Mouse (Mus musculus) Patski (cell line): Measurements from ENCODE around the gene Ugt1a6b. TPM values are rescaled to one million over a fixed set of nuclear protein-coding genes. Genes with fewer than 3 reads are reported as not detected.
"Not testable (repeated sequence)": the region's sequence is repeated elsewhere in the genome, so short reads cannot be mapped to it uniquely, and the experiment has no call there.

Experiments
- ATAC-seq: fragments of 100-300 bp; one replicate; pipeline ENCODE4 v1.8.0; 2021
- CTCF ChIA-PET: fragments of 350-600 bp; sonication (Branson Sonifier 250); formaldehyde crosslinking; loops from one replicate; lab custom pipeline; 2022; ENCODE audit warnings: inconsistent platforms; lab: Charles Lee
- POLR2A ChIA-PET: fragments of 350-600 bp; sonication (Branson Sonifier 250); formaldehyde crosslinking; loops from one replicate; lab custom pipeline; 2022; ENCODE audit warnings: antibody characterized with exemption, inconsistent platforms; lab: Charles Lee
- DNase-seq: peaks from one replicate; pipeline ENCODE4 v3.0.0-alpha.2; 2011; ENCODE audit warnings: low read depth, low spot score
- H3K27me3 ChIP-seq: fragments of 371-371 bp; one replicate; pipeline ENCODE4 v1.5.1; 2021
- CTCF ChIP-seq: fragments of 100-300 bp; IDR thresholded peaks from one replicate; pipeline ENCODE4 v1.5.1; 2021
- in situ Hi-C: fragments of 300-500 bp; cut with MboI; formaldehyde crosslinking; loops from 3 replicates; pipeline ENCODE4 v1.11.1; 2018; ENCODE audit warnings: low pct_unique_long_range_greater_than_20kb, mixed read lengths
- polyA plus RNA-seq: library from polyadenylated mRNA; unstranded; gene quantifications from one replicate; pipeline ENCODE4 v1.2.3, GENCODE M21; 2021

The Ugt1a6b gene
- polyA plus RNA-seq, 1 experiment from 2014 or later = 4.2 TPM

DNA sequence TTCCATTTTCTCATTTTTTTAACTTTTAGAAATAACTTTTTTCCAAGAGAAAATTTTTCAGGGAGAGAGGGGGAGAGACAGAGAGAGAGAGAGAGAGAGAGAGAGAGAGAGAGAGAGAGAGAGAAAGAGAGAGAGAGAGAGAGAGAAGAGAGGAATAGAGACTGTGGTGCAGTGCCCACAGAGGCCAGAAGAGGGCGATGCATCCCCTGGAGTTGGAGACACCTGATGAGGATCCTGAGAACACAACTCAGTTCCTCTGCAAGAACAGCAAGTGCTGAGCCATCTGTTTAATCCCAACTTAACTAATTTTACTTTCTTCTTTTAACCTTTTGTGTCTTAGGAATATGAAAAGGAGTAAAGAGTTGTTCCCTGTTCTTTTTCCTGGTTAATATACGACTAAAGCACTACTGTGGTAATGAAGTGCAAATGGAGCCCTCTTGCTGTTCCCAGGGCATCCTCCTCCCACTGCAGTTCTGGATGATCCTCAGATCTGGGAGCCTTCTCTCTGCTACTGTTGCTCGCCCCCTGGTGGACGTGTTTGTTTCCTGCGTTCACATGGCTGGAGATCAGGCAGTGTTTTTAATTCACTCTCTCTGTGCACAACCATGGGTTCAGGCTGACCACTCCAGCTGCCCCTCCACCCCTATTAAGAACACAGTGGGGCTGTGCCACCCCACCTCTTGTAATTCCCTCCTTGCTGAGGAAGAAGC, 41.1 kb downstream of the Ugt1a6b start:
- POLR2A ChIA-PET = interaction anchor here (0.6 kb wide), 1 partner anchor 25 kb away, joined by 4 read pairs; no protein-coding TSS in a partner anchor
- ATAC-seq = peak; percentile 55
- H3K27me3 ChIP-seq, in situ Hi-C loops, DNase-seq: not testable (repeated sequence)
- TF ChIP-seq CTCF = peak; percentile 64
- CTCF ChIA-PET = interaction anchor here (0.8 to 1.9 kb wide), 2 partner anchors 11 to 139 kb away, joined by 3 to 5 read pairs; no protein-coding TSS in a partner anchor

DNA sequence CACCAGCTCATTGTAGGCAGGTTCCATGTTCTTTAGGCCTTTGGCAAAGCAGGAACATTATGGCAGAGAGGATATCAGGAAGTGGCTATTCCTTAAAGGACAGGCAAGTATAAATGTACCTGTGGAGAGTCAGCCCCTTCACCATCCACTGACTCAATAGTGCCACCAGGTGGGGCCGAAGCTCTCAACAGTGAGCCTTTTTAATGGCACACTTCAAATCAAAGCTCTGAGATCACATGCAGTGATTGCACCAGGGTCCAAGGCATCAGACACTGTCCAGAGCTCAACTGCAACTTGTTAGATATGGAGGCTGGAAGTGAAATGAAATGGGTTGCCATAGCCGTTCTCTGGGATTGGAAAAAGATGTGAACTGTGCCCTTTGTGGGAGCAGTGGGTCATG, 42.2 kb downstream of the Ugt1a6b start:
- CTCF ChIA-PET, H3K27me3 ChIP-seq, in situ Hi-C loops, POLR2A ChIA-PET, DNase-seq, ATAC-seq: not testable (repeated sequence)
- TF ChIP-seq CTCF = peak; percentile 48

DNA sequence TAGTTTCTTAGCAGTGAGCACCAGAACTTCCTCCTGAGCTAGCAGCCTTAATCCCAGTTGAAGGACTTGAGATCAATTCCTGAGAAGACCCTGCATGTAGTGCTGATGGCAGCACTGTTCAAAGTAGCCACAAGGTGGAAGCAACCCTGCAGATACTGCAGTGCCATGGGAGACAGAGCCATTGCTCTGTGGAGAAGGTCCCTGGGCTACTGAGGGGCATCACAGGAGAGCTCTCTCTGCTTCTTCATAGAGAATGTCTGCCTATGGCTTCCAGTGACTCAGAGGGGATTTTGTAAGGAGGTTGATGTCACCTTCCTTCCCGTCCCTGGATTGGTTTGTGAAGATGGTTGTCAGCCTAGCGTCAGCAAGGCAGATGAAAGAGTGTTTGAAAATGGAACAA, 47.1 kb downstream of the Ugt1a6b start:
- CTCF ChIA-PET = interaction anchor here (1.8 to 2.4 kb wide), 2 partner anchors 128 to 138 kb away, joined by 4 to 9 read pairs; partner anchors contain the start of genes Hjurp and Trpm8
- POLR2A ChIA-PET, DNase-seq, H3K27me3 ChIP-seq, ATAC-seq: not testable (repeated sequence)
- peak; percentile 55 for TF ChIP-seq CTCF
- in situ Hi-C loops = loop anchor here (5.0 kb wide), 1 partner anchor 127 kb away; the partner anchor contains the start of genes Hjurp and Trpm8

DNA sequence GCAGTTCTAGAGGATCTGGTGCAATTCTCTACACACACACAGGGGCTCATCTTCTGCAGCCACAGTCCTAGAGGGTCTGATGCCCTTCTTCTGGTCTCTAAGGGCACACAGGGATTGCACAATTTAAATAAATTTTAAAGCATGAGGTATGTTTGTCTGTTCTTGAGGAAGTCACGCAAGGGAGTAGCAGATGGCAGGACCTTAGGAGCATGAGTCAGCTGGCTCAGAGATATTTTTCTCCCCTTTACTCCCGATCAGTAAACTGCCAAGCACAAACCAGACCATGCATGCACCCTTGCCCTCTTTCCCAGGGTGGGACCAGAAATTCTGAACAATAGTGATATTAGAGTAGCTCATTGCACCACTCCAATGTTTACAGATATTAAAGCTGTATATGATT, 55.4 kb downstream of the Ugt1a6b start:
- POLR2A ChIA-PET = no interaction called here
- ATAC-seq (no peak), DNase-seq (no peak)
- CTCF ChIA-PET = no interaction called here
- no peak for TF ChIP-seq CTCF
- no peaks in the 10 kb centered on the region for H3K27me3 ChIP-seq
- in situ Hi-C loops = no loop called here

DNA sequence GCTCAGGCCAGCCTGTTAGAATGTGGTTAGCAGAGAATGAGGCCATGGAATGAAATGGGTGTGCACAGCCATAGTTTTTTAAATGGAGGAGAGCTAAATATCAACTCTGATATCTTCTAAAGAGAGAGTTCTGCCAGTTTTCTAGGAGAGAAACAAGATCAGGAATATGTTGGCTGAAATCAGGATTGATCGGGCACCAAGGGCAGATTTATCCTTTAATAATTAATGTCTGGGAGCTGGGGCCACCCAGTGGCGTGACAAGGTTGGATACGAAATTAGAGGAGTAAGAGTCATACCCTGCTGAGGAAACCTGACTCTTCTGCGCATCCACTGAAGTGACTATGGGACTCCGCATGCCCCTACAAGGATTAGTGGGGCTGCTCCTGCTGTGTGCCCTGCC, 62.7 kb downstream of the Ugt1a6b start, which contains the start of gene Ugt1a5:
TSS of gene Ugt1a5 (plus strand) at position 302 of the 400 bp plus-strand sequence.
- ChIA-PET POLR2A (no interaction called here), CTCF (no interaction called here)
- no peak for TF ChIP-seq CTCF
- DNase-seq (no peak), ATAC-seq (no peak)
- no peaks in the 10 kb centered on the region for H3K27me3 ChIP-seq
- in situ Hi-C loops = no loop called here

DNA sequence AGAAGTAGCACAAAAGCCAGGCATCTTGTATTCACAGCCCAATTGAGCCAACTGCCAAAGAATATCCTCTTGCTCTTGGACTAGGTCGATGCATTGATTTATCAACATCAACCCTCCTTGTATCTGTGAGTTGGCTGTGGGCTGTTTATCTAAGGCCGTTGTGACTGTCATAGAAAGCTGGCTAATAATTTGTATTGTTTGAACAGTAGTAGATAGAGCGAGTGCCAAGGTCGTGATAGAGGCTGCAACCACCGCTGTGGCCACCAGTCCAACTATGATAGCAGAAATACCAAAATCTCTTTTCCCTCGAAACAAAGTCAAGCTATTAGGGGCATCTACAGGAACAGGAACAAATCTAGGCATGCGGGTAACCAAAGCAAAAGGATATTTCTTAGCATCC, 69.1 kb downstream of the Ugt1a6b start:
- POLR2A ChIA-PET, in situ Hi-C loops, ATAC-seq, H3K27me3 ChIP-seq, CTCF ChIA-PET, DNase-seq: not testable (repeated sequence)

DNA sequence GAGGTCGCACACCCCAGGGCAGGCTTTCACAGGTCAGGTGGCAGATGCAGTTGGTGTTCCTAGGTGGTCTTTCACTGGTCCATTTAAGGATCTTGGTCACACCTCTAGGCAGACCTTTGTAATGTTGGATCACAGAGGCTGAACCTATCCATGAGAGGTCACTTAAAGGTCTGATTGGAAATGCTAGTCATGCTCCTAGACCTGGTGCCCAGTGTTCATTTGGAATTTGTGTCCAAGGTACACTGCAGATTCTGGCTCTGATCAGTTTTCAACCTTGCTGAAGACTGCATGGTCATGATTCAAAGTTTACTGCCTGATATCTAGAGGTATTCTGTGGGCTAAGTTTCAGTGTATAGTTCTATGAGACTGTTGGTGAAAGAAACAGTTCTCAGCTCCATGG, 76.6 kb downstream of the Ugt1a6b start:
- ChIA-PET POLR2A (no interaction called here), CTCF (no interaction called here)
- H3K27me3 ChIP-seq = peaks cover 4% of the 10 kb centered on the region
- in situ Hi-C loops = no loop called here
- TF ChIP-seq CTCF = no peak
- DNase-seq (no peak), ATAC-seq (no peak)

DNA sequence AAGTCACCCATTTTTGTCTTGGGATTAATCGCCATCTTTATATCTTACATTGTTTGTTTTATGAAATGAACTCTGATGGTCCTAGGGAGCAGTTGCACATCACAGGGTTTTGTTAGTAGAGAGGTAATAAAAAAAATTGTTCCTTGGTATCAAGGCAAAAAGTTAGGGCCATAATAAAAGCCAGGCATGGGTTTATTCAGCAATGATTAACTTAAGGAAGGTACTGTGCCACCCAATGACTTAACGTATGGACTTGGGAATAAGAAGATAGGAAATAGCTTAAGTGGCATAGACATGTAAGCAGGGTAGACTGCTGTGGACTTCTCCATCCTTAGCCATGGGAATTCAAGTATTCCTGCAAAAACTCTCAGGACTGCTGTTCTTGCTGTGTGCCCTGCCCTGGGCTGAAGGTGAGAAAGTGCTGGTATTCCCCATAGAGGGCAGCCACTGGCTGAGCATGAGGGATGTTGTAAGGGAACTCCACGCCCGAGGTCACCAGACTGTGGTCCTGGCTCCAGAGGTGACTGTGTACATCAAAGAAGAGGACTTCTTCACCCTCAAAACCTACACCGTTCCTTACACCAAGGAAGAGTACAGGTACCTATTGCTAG, 83.4 kb downstream of the Ugt1a6b start:
- DNase-seq = no peak
- TF ChIP-seq CTCF = no peak
- CTCF ChIA-PET = no interaction called here
- in situ Hi-C loops = no loop called here
- peaks cover 4% of the 10 kb centered on the region for H3K27me3 ChIP-seq
- ATAC-seq = no peak
- POLR2A ChIA-PET = no interaction called here

DNA sequence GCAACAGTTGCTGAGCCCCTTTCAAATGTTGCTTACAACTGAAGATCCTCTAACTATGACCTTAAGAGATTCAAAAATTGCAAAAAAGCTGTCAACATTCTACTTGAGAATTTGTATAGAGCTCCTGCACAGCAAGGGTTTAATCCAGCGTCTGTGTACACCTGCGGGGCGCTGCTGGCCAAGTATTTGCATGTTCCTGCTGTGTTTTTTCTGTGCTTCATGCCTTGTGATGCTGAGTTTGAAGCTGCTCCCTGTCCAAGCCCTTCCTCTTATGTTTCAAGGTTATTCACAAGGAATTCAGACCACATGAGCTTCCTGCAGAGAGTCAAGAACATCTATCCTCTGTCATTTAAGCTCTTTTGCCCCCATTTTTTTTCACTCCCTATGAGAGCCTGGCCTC, 89.1 kb downstream of the Ugt1a6b start:
- no peak for ATAC-seq
- ChIA-PET POLR2A (no interaction called here), CTCF (interaction anchor here (1.0 kb wide), 1 partner anchor 14 kb away, joined by 3 read pairs; no protein-coding TSS in a partner anchor)
- H3K27me3 ChIP-seq = no peaks in the 10 kb centered on the region
- in situ Hi-C loops = no loop called here
- TF ChIP-seq CTCF = no peak
- DNase-seq = no peak

DNA sequence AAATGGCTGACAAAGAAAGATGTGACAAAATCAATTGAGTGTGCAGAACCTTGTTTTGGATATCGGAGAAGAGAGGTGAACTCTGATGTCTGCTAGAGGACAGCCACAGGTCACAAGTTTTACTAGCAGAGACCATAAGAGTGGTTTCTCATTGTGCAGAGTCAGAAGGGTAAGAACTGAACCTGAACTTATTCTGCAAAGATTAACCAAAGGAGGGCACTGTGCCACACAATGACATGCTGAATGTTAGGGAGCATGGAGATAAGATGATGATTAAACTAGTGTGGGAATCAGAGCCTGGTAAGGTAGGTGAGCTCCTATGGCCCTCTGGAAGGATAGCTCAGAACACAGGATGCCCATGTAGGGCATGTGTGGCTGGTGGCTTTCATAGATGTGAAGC, 92.6 kb downstream of the Ugt1a6b start:
- in situ Hi-C loops = no loop called here
- POLR2A ChIA-PET = no interaction called here
- ATAC-seq (peak; percentile 54), DNase-seq (peak; percentile 39)
- TF ChIP-seq CTCF = no peak
- no peaks in the 10 kb centered on the region for H3K27me3 ChIP-seq
- CTCF ChIA-PET = interaction anchor here (1.0 kb wide), 1 partner anchor 26 kb away, joined by 3 read pairs; no protein-coding TSS in a partner anchor

DNA sequence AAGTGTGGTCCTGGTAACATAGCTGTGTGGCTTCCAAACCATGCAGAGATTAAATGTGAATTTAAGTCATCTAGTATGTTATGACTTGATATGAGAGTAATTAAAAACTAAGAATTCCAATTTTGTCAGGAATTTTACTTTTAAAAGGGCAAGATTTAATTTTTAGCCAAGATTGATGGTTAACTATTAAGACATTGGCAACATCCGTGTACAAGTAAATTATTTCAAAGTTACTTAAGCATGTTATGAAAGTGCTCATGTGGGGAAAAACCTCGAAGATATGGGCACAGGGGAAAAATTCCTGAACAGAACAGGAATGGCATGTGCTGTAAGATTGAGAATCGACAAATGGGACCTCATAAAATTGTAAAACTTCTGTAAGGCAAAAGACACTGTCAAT, 94.4 kb downstream of the Ugt1a6b start:
- H3K27me3 ChIP-seq = no peaks in the 10 kb centered on the region
- DNase-seq (no peak), ATAC-seq (no peak)
- TF ChIP-seq CTCF = no peak
- POLR2A ChIA-PET = no interaction called here
- in situ Hi-C loops = no loop called here
- CTCF ChIA-PET = no interaction called here
